Mouse (Mus musculus) lung, postnatal 14 days (tissue): ENCODE data around the gene Slc24a1.
A peak's percentile ranks its signal among the peaks of the same experiment; 100 is the strongest.

ENCODE experiments used
- DNase-seq: peaks from one replicate; pipeline ENCODE4 v3.0.0; 2021

Slc24a1 gene

DNA sequence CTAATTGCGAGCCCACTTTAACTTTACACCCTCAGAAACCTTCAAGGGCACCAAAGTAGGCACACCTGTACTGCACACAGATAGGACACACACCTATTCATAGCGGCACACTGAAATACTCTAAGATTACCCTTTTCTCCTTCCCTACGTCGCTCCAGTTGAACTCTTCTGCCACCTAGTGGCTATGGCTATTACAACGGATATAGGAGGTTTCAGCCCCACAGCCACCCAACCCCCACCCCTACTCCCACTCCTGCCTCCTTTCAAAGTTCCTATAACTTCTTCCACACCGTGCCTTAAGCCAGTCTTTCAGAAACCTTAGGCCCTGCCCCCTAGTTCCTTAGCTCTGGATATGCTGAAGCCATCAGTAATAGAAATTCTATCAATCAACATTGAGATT lies 14.9 kb downstream of the Slc24a1 start:
- peak; percentile 81 for DNase-seq

DNA sequence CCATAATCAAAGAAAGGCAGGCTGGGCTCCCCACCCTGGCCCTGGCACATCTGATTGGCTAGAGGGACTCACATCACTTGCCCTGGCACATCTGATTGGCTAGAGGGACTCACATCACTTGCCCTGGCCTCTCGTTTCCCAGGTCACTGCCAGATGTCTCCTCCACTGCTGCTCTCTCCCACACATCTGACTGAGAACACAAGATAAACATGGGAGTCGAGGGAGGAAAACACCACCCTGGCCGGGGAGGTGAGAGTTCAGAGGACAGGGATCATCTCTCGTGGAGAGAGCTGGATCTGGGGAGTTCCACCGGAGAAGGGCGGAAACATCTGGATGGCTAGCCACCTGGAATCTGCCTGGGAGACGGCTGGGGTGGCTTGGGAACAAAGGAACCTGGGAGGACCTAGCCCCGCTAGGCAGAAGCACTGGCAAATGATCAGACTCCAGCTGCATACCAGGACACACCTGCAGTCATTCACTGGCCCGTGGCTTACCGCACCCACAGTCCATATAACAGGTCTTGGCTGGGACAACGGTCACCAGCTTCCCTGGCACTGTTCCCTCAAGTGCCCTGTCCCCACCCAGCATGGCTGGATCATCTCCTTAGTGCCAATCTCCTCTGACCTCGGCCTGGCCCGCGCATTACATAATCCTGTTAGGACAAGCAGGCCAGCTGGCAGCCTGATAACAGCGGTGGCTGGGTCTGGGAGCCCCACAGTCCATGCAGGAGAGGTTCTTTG lies 17.2 kb downstream of the Slc24a1 start:
- peak; percentile 41 for DNase-seq

DNA sequence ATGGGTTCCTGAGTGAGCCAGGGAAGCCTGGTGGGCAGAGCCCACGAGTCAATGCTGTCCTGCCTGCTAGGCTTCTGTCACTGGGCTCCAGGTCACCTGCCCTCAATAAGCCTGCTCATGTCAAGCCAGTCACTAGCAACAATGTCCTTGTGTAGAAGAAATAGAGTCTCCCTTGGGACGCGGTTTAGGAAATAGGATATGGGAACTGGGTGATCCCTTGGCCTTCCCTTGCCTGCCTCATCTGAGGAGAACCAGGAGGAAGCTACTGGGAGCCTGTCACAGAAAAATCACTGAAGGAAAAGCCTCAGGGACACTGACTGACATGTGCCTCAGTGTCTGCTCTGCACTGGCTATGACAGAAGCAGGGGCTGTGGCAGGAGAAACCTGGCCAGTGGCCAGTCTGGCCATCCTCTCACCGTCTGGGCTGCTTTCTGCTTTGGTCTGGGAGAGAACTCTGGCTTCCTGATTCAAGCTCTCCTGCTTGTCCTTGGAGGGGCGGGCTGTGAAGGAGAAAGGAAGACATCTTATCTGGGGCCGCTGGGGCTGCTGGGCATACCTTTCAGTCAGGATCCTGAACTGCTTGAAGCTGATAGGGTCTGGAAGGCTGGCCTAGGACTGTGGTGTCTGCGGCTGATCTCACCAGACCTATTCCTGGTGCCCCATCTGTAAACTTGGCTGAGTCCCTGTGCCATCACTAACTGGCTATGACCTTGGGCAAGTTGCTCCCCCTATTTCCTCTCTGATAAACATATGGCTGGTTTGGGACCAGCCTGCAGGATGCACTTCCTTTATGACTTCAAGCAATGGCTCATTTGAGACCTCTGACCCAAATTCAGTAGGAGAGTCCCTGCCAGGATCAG lies 19.4 kb downstream of the Slc24a1 start:
- DNase-seq = no peak

DNA sequence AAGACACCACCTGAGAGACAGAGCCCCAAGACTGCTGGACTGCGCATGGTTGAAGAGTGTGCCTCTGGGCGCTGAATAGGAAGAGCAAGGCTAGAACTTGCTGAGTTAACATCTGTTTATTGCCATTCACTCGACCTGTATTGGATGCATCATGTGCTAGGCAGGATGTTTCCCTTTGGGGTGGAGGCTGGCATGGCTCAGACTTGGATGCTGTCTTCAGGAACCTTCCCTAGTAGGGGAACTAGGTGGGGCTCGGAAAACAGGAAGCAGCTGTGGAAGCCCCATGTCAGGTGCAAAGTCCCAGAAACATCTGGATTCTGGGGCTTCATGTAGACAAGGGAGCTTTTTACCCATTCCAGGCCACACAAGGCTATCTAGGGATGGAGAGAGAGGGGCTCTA lies 21.2 kb downstream of the Slc24a1 start:
- no peak for DNase-seq

DNA sequence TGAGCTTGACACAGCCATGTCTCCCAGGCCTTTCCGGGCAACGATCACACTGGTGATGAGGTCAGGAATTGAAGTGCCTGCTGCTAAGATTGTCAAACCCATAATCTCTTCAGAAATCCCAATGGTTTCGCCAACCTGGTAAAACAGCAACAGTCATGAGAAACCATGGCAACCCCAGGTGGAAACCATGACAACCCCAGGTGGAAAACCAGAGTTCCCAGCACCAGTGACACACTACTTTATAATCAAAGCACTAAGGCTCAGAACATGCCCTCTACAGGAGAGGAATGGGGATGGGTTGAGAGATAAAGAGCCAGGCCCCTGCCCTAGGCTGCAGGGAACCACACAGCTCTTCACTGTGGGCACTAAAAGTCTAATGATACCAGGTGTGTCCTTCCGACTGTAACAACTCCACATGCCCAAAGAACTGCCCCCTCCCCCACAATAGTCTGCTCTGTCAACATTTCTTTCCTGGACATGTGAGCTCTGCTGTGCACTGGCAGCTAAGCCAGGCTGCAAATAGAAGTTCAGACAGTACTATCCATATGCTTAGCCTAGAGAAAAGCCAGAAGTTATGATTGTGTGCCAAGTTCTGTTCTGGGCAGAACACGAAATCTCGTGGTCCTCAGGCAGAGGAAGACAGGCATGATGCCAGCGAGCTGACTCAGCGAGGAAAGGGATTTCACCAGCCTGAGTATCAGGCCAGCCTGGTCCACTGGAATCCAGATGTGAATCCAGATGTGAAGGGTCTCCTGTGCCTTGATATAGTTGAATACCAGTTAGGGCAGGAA lies 25.0 kb downstream of the Slc24a1 start:
- peak; percentile 52 for DNase-seq

DNA sequence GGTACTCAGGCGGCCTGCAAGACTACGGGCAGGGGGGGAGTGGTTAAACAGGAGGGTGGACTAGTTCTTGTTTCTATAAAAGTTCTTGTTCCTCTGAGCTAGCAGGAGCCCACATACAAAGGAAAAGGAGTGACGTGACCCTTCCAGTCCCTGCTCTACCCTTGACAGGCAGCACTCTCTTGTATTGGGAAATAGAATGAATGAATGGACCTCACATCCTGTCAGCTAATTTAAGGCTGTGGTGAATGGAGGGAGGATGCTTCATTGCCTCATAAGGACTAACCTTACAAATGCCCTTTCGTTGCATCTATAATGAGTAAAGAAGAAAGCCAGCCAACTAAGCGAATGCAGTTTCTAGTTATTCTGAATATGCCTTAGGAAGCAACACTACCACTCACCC lies 25.6 kb downstream of the Slc24a1 start:
- no peak for DNase-seq

DNA sequence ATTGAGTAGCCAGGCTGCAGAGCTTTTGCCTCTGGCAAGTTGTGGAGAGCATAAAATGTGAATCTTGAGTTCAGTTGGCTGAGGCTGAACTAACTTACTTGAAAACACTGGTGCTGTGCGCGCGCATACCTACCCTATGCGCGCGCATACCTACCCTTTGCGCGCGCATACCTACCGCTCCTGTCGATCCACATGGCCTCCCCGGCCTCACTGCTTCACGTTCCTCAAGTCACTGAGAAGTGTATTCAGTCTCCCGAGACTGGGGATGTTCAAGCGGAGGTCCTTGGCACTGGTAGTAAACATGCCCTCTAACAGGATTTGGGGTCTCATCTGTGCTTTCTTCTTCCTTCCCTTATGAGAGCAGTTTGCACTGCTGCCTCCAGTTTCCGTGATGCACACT lies 32.8 kb downstream of the Slc24a1 start:
- DNase-seq = peak; percentile 17

DNA sequence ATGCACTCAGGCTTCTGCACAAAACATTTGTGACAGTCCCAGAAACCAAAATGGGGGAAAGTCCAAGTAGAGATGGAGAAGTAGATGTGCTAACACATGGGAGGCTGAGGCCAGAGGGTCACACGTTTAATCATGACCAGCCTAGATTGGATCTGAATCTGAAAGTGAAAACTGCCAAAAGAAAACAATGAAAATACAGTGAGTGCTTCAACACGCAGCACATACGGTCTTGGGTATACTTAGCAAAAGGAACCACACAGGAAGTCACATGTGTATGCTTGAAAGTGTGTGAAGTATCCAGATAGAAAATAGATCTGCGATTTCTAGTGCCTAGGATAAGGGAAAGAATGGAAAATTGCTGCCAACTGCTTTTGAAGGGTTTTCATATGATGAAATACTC lies 36.8 kb downstream of the Slc24a1 start:
- DNase-seq = no peak

DNA sequence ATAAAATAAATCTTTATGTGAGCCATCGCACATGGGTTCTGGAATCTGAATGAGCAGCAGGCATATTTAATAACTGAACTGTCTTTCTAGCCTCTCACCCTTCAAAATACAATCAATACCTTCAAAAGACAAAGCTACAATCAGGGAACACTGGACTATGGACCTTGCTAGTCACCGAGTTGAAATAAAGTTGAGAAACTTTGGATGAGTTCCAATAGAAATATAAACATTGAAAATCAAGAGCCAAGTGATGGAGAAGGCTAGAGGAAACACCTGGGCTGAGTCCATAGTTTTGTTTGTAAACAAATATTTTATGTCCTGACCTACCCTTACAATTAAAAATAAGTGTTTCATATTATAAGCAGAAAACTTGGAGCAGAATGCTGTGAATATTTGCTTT lies 37.4 kb downstream of the Slc24a1 start:
- no peak for DNase-seq

DNA sequence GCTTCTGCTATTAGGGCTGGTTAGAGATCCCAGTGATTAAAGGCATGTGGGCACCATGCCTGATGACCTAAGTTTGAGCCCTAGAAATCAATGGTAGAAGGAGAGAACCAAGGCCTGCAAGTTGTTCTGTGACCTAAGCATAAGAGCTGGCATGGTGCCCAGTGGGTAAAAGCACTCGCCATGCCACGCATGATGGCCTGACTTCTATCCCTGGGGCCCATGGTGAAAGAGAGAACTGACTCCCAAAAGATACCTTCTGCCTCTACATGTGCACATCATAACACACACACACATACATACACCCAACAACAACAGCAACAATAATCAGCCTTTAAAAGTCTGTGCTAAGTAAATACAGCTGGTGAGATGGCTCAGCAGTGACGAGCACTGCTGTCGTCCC lies 38.0 kb downstream of the Slc24a1 start:
- DNase-seq = no peak

DNA sequence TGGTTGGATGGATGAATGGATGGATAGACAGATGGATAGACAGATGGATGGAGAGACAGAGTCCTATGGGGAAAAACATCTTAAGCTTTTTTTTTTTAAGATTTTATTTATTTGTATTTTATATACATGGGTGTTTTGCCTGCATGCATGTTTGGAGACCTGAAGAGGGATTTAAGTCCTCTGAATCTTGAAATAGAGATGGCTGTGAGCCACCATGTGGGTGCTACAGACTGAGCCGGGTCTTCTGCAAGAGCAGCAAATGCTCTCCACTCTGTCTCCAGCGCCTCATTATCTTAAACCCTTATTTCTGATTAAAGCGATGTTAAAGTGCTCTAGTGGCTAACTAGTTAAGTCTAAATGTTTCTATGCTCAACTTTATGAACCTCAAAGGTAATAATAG lies 44.0 kb downstream of the Slc24a1 start:
- no peak for DNase-seq

DNA sequence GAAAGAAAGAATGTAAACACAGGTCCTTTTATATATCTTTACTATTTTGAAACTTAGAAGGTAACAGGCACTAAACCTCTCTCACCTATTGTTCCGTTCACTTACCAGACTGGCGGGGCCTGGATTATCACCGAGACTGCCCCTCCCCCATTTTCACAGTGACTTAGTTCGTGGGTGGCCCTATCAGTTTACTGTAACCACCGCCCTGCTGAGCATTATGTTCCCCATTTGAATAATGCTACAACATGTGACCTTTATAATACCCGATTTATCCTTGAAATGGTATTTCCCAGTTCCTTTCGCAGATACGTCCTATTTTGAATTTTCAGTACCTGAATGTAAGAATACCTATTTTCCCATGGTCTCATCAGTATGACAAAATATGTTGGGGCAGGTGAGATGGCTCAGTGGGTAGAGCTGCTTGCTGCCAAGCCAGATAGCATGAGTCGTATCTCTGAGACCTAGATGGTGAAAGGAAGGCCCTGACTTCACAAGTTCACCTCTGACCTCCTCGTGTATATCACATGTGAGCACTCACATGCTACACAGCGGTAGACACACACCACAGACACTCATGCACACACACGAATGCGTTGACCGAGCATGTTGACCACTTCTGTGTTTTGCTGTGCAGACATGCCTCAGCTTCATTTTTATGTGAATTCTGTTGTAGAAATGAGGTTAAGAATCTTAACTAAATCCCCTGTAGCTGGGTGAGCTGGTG lies 46.3 kb downstream of the Slc24a1 start:
- no peak for DNase-seq

DNA sequence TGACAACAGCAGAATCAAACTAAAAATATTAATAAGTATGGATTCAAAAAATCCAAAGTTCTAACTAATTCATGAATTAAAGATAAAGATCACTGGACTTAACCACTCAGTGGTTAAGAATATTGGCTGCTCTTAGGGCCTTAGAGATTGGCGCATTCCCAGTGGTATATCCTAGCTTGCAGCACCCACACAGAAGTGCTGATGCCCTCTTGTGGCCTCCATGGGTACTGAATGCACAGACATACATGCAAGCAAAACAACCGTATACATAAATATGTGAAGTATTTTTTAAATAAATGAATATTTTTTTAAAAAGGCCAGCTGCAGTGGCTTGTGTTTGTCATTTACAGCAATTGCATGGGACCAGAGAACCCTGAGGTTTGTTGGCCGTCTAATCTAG lies 48.0 kb downstream of the Slc24a1 start:
- DNase-seq = peak; percentile 84

DNA sequence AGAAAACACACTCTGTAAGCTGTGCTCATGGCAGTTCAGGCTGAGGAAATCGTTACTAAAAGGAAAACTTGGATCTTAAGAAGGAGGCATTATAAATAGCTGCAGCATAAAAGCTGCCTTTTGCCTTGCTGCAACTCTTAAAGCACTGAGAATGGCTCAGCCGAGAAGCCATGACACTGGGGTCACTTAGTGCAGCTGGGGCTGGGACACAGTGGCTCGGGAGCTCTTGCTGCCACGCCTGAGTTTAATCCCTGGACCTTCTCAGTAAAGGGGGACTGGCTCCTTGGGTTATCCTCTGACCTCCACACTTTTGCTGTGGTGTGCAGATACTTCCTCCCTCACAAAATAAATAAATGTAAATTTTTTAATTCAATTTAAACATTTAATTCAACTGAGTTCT lies 48.5 kb downstream of the Slc24a1 start:
- DNase-seq = no peak

DNA sequence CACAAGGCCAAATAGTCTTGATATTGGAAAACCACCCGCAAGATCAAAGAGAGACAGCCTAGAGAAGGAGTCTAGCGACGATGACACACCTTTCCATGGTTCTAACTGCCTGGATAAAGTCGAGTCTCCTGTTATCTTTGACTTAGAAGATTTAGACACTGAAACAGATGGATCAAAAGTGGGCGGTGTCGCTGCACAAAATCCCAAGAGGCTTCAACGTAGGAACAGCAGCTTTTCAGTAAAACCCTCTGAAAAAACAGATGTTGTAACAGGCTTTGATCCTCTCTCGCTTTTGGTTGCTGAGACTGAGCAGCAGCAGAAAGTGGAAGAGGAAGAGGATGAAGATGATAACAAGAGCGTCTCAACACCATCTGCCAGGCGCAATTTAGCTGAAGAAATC lies 54.8 kb downstream of the Slc24a1 start:
- DNase-seq = no peak

DNA sequence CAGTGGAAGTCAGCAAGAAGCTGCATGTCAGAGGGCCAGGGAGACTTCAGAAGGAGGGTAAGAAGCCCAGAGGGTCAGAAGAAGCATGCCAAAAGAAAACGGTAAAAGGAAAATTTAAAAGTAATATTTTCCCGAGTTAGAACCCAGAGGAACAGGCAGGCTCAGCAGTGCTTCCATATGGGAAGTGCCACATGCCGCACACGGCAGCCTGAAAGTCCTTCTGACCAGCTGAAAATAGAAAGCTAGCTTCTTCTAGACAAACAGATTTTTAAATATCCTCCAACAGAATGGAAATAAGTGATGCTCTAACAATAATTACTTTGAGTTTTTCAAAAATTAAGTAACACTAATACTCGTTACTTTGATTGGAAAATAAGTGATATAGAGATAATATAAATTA lies 65.4 kb downstream of the Slc24a1 start:
- no peak for DNase-seq
